Mouse (Mus musculus): ENCODE data around the gene Clip3. TPM values are rescaled to one million over a fixed set of nuclear protein-coding genes. Genes with fewer than 3 reads are reported as not detected.
A peak's percentile ranks its signal among the peaks of the same experiment; 100 is the strongest.

The Clip3 gene
- total RNA-seq, 4 experiments from 2014 or later: 4.7 to 8.7 (median 7.4) TPM

DNA sequence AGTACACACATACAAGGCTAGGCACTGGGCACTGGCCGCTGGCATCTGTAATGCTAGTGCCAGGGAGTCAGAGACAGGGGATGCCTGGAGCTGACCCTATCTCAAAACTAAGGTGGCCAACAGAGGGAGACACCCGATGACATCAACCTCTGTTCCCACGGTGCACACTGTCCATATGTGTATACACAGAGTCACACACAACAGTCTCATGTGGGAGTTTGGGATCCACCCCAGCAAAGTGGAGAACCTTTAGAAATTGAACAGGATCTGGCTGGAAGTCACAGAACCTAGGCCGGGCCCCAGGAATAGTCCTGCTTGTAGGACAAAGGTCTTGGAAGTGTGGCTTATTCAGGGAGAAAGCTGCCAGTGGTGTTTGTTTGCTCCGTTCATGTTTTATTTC, 2.8 kb downstream of the Clip3 start:
- no peak for DNase-seq (ENCODE audit: low spot score)

DNA sequence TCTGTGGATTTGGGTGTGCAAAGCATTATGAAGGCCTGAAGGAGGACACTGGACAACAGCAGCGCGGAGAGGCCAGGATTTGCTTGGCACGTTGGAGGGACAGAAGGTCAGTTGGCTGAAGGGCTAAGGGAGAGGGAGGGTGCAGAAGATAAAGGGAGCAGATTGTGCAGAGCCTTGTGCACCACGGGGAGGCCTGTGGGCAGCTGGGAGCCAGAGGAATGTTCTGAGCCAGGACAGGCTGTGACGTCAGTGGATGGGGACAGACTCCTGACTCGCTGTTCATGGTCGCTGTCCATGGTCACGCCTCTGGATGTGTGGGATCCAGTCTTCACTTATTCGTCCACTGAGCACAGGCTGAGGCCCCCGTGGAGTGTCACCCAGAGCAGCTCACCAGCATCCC, 3.6 kb downstream of the Clip3 start:
- DNase-seq (ENCODE audit: low spot score): peak; percentile 43

DNA sequence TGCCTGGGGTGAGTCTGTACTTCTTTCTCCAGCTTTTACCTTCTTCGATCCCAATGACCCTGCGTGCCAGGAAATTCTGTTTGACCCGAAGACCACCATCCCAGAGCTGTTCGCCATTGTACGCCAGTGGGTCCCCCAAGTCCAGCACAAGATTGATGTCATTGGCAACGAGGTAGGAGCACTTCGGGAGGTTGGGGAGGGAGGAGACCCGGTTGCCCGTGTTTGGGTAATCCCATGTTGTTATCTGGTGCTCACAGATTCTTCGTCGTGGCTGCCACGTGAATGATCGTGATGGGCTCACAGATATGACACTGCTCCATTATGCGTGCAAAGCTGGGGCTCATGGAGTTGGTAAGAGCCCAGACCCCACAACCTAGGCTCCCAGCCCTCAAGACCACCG, 5.3 kb downstream of the Clip3 start:
- no peak for DNase-seq (ENCODE audit: low spot score)

DNA sequence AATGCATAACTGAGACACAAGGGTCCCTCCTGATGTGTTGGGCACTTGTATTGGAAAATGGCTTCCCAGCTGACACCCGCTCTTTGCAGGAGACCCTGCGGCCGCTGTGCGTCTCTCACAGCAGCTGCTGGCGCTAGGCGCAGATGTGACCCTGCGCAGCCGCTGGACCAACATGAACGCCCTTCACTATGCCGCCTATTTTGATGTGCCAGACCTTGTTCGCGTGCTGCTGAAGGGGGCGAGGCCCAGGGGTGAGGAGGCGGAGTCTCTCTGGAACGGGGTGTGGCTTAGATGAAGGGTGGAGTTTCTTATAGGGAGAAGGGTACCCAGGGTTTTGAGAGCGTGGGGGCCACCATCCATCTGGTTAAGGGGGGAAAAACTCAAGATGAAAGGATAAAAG, 5.7 kb downstream of the Clip3 start:
- no peak for DNase-seq (ENCODE audit: low spot score)

DNA sequence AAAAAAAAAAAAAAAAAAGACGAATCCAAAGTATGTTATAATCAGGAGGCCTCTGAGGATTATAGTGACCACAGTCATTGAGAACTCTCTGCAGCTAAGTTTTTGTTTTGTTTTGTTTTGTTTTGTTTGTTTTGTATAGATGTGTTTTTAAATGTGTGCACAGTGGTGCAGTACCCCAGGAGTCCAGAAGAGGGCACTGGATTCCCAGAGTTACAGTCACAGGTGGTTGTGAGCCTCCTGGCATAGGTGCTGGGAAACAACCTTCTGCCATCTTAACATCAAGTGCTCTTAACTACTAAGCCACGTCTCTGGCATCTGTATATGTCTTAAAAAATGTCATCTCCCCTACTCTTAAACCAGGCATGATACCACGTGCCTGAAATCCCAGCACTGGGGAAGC, 9.4 kb downstream of the Clip3 start:
- DNase-seq (ENCODE audit: low spot score): no peak

DNA sequence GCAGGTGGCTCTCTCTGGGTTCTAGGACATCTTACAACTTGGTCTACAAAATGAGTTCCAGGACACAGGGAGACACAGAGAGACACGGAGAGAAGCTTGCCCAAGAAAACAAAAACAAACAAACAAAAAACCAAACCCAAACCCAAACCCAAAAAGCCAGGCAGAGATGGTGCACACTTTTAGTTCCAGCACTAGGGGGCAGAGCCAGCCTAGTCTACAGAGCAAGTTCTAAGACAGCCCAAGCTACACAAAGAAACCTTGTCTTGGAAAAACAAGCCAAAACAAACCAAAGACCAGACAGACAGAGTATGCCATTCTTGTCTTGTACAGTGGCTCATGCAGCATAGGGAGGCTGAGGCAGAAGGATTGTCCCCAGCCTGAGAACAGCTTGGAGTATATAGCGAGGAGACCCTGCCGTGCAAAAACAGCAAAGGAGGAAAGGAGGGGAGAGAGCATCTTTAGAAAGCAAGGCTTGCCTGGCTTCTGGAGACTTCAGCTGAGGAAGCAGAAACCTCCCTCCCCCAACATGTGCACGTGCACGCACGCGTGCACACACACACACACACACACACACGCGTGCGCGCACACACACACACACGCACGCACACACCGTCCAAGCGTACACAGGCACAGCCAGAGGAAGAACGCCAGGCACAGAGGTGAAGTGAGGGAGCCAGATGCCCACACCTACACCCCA, 14.7 kb downstream of the Clip3 start:
- DNase-seq (ENCODE audit: low spot score): no peak

DNA sequence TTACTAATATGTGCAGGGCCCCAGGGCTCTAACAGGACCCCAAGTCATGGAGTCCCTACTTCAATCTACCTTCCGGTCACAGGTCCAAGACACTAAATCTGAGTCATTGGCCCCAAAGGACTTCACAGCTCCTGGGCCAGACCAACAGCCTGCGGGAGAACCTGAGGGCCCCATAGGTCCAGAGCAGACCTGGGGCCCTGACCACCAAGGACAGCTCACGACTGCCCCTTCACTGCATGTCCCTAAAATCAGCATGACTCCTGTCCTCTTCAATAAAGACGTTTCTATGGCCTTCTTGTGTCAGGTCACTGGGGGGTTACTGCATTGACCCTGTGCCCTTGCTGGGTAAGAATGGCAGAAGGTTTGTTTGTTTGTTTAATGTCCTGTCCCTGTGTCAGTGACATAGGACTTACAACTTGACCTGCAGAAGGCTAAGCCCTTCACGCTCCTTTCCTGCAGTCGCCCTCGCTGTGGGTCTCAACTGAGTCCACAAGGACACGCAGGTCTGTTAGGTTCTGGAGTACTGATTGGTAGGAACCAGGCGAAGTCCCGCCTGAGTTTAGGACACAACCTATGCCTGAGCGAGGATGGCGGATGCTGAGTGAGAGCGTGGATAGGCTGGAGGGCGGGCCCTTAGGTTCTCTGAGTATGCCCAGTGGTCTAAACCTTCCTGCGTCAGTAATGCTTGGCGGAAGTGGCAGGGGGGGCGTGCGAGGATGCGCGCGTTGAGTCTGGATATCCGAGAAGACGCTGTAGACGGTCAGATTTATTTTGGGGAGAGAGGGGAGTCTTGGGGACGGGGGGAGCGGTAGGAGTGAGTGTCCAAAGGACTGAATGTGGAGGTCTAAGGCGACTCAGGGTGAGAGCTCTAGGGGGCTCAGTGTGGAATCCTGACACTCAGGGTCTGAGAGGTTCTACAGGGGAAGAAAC, 16.8 kb downstream of the Clip3 start, which contains the start of gene Alkbh6:
Alkbh6 (plus strand) TSS at position 642 of the 930 bp plus-strand sequence.
- DNase-seq (ENCODE audit: low spot score): peak; percentile 96

DNA sequence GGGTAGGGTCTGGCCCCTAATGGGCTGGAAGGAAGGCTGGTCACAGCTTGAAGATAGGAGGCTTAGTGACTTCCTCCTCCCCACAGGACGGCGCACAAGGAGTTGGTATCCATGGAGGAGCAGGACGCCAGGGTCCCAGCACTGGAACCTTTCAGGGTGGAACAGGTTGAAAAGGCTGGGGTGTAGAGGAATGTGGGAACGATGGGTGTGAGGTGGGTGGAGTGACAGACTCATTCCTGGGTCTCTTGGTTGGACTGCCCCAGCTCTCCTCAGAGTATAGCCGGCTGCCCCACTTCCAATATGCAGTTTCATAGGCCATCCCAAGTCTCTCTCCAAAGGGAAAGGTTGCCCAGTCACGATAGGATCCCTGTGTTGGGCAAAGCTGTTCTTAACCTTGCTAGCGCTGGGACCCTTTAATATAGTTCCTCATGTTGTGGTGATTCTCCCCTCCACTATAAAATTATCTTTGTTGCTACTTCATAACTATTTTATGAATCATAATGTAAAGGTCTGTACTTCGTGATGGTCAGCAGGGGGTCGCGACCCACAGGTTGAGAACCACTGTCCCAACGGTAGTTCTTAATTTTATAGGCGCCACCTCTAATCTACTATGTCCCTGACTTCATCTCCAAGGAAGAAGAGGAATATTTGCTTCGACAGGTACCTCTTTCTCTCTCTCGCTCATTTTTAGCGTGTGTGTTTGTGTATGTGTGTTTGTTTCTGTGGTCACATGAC, 18.0 kb downstream of the Clip3 start:
- no peak for DNase-seq (ENCODE audit: low spot score)

DNA sequence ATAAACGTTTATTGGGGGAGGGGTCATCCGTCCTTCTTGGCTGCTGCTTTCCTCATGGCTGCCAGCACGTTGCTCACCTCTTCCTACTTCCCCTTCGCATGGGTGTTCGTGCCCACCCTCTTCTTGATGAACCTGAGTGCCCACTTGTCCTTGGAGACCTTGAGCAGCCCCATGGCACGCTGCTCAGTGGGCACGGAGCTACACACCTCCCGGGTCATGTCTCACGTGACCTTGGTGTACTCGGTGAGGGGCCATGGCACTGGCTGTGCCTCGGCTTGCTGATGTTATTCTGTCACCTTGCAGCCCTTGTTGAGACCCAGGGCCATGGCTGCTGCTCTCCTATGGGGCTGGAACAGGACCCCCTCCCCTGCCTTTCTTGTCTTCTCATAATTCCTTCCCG, 18.6 kb downstream of the Clip3 start:
- DNase-seq (ENCODE audit: low spot score): no peak

DNA sequence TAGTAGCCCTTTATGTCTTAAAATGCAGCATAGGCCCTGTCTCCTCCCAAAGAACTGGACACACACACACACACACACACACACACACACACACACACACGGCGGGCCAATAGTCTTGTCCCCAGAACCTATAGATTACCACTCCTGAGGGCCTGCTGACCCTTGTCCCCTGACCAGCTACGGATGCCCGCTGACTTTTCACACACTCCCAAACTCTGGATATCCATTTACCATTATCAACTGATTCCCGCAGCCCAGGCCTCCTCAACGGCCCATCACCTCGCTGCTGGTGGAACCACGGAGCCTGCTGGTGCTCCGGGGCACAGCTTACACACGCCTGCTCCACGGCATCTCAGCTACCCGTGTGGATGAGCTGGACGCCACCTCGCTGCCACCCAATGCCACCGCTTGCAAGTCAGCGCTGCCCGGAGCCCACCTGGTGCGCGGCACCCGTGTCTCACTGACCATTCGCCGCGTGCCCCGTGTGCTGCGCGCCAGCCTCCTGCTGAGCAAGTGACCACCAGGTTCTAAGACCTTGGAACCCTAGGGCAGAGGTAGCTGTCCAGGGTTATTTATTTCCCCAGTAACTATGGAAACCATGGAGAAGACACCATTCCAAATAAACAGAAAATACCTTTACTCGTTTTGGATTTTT, 22.3 kb downstream of the Clip3 start:
- no peak for DNase-seq (ENCODE audit: low spot score)

DNA sequence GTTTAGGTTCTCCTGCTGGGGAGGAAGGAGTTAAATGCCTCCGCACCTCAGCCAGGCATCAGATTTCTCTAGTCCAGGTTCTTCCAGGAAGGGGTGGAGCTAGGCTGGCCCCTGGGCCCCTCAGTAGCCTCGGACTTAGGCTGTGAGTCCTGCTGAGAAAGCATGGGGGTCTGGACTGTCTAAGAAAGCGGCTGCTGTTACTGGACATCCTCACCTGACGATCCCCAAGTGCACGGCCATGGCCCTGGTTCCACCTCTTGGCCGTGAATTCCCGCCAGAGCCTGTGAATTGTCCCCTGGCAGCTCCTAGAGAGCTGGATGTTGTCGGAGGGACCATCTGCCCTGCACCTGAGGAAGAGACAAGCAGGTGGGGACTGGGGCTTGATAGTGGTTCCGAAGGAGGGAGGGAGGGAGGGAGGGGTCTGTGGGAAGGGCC, 23.2 kb downstream of the Clip3 start, which contains the start of gene Syne4:
Syne4 (plus strand) TSS at position 87 of the 435 bp plus-strand sequence.
- DNase-seq (ENCODE audit: low spot score): no peak

DNA sequence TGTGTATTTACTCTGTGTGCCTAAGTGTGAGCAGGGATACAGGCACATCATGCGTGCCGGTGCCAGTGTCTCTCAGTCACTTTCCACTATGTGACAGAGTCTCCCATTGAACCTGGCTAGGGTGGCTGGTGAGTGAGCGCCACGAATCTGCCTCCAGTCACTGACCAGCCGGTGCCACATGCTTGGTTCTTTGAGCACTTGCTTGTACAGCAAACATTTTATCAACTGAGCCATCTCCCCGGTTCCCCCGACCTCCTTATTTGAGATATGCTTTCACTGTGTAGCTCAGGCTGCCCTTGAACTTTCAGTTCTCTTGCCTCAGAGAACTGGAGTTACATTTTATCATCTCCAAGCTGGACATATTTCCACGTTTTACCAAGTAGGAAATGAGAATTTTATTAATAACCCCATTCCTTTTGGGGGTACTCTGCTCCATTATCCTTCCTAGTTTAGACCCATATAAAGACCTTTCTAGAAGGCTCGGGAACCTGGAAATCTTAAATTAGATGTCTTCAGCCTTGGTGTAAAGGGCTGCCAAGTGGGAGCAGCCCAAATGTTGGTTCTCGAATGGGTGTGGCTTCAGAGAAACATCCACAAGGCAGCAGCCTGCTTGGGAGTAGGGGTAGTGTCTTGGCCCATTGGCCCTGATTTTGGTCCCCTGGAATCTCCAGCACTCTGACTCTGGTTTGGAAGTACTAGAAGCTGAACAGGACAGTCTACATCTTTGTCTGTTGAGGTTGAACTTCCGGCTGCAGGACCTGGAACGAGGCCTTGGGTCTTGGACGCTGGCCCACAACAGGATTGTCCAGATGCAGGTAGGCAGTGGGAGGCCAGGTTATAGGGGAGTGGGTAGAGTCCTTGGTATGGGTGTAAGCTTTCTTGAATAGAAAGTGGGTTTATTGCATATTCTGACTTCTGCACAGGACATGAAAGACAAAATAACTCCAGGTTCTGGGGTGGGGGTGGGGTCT, 24.3 kb downstream of the Clip3 start:
- DNase-seq (ENCODE audit: low spot score): no peak

DNA sequence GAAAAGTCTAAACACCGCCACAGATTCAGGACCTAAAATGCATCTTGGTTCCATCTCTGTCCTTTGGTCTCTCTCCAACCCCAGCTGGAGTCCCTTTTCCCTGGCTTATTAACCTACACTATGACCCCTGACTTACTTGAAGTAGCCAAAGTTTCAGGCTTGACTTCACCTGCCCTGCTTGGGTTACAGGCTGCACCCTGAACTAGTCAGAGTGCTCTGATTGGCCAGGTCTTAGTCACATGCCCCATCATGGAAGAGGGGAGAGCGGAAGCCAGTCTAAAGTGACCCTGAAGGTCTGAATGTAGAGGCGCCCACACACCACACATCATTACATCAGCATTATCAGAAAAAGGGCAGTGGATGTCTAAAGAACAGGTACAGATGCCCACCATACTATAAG, 26.6 kb downstream of the Clip3 start:
- no peak for DNase-seq (ENCODE audit: low spot score)

DNA sequence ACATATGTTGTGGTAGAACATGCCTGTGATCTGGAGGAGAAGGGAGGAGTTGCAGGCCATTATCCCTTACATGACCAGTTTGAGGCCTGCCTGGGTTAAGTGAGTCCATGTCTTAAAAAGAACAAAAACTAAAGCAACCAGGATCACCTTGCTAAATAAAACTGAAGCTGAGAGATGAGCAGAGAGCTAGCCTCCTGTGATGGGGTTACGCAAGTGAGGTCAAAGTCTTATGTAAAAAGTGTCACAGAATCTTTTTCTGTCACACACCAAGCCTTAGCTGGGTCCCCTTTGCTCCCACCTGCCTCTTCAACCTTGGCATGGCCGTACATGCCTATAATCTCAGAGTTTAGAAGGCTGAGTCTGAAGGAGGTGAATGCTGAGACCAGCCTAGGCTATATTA, 29.4 kb downstream of the Clip3 start:
- DNase-seq (ENCODE audit: low spot score): no peak

DNA sequence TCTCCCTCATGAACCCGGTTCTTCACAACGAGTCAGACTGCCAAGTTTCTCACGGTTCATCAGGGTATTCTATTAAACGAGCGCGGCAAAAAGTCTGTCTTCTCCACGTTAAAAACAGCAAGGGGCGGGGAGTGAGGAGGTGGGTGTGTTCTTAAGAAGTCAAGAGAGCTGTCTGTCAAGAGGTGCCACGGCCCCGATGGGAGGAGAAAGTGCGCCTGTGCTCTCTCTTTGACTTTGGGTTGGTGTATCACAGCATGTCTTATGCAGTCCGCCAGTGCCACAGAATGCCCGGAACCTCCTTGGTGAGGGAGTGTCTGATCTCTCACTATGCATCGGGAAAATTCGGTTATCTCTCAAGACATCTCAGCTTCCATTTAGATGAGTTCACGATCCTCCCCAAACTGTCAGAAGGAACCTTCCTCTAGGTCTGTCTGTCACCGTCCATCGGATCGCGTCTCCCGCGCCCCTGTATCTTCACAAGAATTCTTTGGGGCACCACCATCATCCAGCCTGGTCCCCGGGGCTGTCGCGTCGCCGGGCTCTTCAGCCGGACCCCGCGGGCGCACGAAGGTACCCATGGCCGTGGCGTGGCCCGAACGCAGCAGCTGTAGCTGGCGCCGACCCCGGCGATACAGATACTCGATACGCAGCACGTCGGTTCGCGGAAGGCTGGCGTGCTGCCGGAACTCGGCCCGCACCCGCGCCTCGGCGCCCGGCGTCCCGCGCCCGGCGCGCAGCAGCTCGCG, 30.2 kb downstream of the Clip3 start, which contains the start of gene E130208F15Rik:
E130208F15Rik (plus strand) TSS at position 202 of the 746 bp plus-strand sequence.
- peak; percentile 67 for DNase-seq (ENCODE audit: low spot score)

DNA sequence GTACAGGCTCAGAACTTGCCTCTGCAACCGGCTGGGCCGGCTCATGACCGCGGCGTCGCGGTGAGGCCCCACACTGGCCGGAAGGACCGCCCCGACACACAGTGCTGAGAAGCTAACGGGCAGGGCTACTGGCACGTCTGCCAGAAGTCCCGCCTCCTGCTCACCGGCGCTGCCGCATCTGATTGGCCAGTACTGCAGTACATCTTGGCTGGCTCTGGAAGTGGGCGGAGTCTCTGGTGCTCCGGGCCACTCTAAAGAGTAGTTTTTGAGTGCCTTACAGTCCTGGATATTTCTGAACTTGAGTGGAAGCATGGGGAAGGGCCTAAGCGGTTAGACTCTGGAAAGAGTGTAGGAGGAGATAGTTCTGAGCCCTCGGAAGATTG, 30.7 kb downstream of the Clip3 start:
- DNase-seq (ENCODE audit: low spot score): peak; percentile 96

DNA sequence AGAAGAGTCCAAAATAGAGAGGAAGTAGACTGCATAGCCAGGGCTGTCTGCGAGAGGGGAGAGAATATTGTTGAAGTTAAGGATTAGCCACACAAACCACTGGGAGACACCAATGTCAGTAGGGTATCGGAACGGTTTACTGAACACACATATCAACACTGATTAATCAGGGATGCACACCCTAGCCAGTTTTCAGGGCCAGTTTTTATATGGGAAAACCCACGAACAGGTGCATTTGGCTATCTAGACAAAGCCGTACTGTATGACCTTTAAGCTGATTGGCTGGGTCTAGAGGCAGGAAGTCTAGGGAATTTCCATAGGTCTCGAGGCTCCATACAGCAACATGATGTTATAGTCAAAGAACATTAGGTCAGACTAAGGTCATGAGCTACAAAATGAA, 31.3 kb downstream of the Clip3 start:
- DNase-seq (ENCODE audit: low spot score): no peak

DNA sequence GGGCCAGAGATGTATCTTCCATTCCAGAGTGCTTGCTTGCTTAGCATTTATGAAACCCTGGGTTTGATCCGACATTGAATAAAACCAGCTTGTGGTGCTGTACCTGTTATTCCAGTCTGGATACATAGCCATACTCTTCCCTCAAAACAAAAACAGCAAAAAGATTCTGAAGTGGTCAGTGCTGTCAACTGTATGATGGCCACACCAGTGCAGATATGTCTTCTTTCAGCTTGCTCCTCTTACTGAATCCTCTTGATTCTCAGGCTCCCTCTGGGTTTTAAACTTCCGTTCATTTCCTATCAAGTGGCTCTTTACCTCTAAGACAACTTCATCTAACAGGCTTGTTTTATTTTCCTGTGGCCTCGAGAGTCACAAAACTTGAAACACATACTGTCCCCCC, 32.3 kb downstream of the Clip3 start, which contains the start of gene Sdhaf1:
Sdhaf1 (minus strand) TSS at position 101 of the 400 bp plus-strand sequence.
- DNase-seq (ENCODE audit: low spot score): no peak

DNA sequence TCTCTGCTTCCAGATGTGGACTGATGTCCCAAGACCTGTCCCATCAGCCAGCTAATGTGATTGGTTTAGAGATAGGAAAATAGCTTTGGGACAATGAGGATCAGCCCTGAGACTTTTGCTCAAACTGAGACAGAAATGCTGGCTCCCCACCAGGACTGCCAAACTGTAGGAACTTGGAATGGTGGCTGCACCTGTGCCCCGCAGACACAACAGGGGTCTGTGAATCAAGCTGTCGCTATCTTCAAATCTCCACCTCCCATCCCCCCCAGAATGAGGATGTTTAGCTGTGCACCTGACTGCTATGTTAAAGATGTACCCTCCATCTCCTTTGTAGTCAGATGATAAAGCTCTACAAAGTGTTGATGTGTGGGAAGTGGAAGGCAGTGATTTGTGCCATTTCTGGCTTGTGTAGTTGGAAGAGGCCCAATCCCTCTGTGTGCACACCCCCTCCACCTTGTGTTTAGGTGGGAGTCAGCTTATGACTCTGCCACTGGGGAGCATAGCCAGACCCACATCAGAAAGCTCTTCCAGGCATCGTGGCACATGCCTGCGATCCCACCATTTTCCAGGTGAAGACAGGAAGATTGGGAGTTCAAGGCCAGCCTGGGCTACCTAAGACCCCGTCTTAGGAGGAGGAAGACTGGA, 32.9 kb downstream of the Clip3 start:
- DNase-seq (ENCODE audit: low spot score): no peak

All from heart, adult 8-10 months (tissue).